Mouse (Mus musculus) hindbrain, embryonic 12.5 days (tissue): ENCODE measurements at regions not wholly inside any gene's neighbourhood (a gene's known extent, or its start where the extent isn't known, plus 50 kb on each side); places are given as distances from the start of the nearest gene placed in this dataset.
A peak's percentile ranks its signal among the peaks of the same experiment; 100 is the strongest.

Source experiments
- ATAC-seq: fragments of 200-750 bp; cut with Nextera tagmentation; 2 replicates; pipeline ENCODE4 v1.8.0; 2017; ENCODE audit warnings: moderate TSS enrichment; ENCODE audit not compliant: low FRiP score
- H3K27ac ChIP-seq: fragments of 300-500 bp; sonication (generic); 2 replicates; pipeline ENCODE4 v1.5.1; 2016; ENCODE audit warnings: mild to moderate bottlenecking
- H3K27me3 ChIP-seq: fragments of 300-500 bp; sonication (generic); 2 replicates; pipeline ENCODE4 v1.6.1; 2016; ENCODE audit warnings: mild to moderate bottlenecking
- H3K36me3 ChIP-seq: fragments of 300-500 bp; sonication (generic); 2 replicates; pipeline ENCODE4 v1.6.1; 2016; ENCODE audit warnings: mild to moderate bottlenecking
- H3K4me1 ChIP-seq: fragments of 300-500 bp; sonication (generic); 2 replicates; pipeline ENCODE4 v1.6.1; 2016
- H3K4me2 ChIP-seq: fragments of 300-500 bp; sonication (generic); replicated peaks from 2 replicates; pipeline ENCODE4 v1.6.1; 2016; ENCODE audit warnings: mild to moderate bottlenecking
- H3K4me3 ChIP-seq: fragments of 300-500 bp; sonication (generic); 2 replicates; pipeline ENCODE4 v1.5.1; 2016; ENCODE audit warnings: mild to moderate bottlenecking
- H3K9ac ChIP-seq: fragments of 300-500 bp; sonication (generic); 2 replicates; pipeline ENCODE4 v1.6.1; 2016; ENCODE audit warnings: mild to moderate bottlenecking, moderate library complexity
- H3K9me3 ChIP-seq: fragments of 300-500 bp; sonication (generic); replicated peaks from 2 replicates; pipeline ENCODE4 v1.6.1; 2016; ENCODE audit warnings: mild to moderate bottlenecking
- WGBS: fragments of 180-500 bp; shearing (Covaris S2); methylation state at CpG from one replicate; pipeline ENCODE4 v1.1.7; 2016; 5-methylcytosine and 5-hydroxymethylcytosine counted together

DNA sequence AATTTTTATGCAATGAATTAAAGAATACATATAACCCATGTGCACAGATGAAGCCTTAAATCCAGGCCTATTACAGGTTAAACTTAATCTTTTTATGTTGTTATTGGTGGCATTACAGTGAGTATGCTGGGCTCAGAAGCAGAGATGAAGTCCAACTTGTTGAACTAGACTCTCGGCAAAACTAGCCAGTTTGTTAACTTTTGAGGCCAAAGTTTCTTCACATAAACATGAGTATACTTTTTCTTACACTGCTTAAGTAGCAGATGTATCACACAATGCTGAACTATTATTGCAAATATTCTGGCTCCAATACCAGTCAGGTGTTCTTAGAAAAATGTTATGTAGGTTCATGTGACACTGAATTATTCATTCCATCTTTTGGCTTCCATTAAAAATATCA, 592.4 kb upstream of the Cited2 start:
- H3K9ac ChIP-seq, result no peak overlapping the region
- no peak overlapping the region for H3K27ac ChIP-seq
- ATAC-seq, result no peak
- no peaks in the 10 kb centered on the region for H3K36me3 ChIP-seq
- 95% methylated on average over 1 of the region's 1 CpGs for WGBS
- H3K27me3 ChIP-seq, result no peaks in the 10 kb centered on the region
- no peak overlapping the region for H3K4me2 ChIP-seq
- no peak overlapping the region for H3K4me3 ChIP-seq
- no peaks in the 10 kb centered on the region for H3K9me3 ChIP-seq
- no peaks in the 10 kb centered on the region for H3K4me1 ChIP-seq

DNA sequence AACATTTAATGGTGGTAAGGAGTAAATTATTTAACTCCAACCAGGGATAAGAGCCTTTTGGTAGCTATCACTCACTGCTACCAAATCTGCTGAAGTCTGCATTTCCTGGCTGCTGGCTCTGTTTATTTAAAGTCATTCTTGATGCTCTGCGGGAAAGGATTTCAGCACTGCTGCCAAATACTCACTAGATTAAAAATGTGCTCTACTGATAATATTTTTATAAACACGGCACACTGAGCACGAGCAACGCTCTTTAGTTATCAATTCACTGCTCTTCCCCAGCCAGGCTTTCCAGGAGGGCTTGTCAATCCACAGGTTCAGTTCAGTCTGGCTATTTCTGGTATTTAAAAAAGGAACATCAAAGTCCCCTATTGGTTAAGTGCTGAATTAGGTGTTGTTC, 591.3 kb upstream of the Cited2 start:
- no peak overlapping the region for H3K9ac ChIP-seq
- H3K4me2 ChIP-seq, result no peak overlapping the region
- H3K27me3 ChIP-seq, result no peaks in the 10 kb centered on the region
- no peaks in the 10 kb centered on the region for H3K9me3 ChIP-seq
- ATAC-seq, result no peak
- no peaks in the 10 kb centered on the region for H3K4me1 ChIP-seq
- H3K36me3 ChIP-seq, result no peaks in the 10 kb centered on the region
- 54% methylated on average over 4 of the region's 4 CpGs for WGBS
- no peak overlapping the region for H3K27ac ChIP-seq
- no peak overlapping the region for H3K4me3 ChIP-seq

DNA sequence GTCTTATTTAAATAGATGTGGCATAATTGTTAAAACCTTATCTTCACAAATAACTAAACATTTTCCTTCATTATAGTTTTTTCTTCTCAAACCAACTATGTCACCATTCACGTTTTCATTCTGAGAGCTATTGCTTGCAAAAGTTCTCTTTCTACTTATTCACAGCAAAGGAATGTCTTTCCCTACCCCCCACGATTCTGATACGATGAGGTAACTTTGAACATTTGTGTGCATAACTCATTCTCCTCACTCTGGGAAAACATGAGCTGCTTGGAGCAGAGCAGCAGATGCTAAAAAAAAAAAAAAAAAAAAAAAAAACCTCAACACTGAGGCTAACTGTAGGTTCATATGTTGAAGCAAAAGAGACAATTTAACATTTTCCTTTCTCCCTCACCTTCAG, 547.6 kb upstream of the Cited2 start:
- peaks cover 6% of the 10 kb centered on the region; the same call in 1 of the 2 replicates for H3K4me1 ChIP-seq
- no peak overlapping the region for H3K27ac ChIP-seq
- H3K27me3 ChIP-seq, result no peaks in the 10 kb centered on the region
- no peaks in the 10 kb centered on the region for H3K9me3 ChIP-seq
- H3K4me2 ChIP-seq, result no peak overlapping the region
- WGBS, result 62% methylated on average over 3 of the region's 3 CpGs
- no peak overlapping the region for H3K9ac ChIP-seq
- H3K4me3 ChIP-seq, result no peak overlapping the region
- no peaks in the 10 kb centered on the region for H3K36me3 ChIP-seq
- ATAC-seq, result no peak

DNA sequence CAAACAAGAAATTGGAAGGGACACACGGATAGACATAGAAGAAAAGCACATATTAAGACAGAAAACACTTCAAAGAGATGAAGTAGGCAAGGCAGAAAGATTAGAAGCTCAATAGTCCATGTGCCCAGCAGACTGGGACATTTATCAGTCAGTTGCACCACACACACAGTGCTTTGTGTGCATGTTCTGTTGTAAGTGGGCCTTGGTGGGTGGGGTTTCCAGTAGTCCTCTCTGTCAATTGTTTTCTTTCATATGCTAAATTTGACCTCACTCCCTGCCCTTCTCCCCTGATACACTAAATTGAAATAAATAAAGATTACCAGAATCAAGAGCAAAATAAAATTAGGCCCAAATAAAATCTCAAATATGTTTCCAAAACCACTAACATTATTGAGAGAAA, 546.0 kb upstream of the Cited2 start:
- H3K4me3 ChIP-seq, result no peak overlapping the region
- no peak overlapping the region for H3K27ac ChIP-seq
- H3K4me1 ChIP-seq, result peaks cover 6% of the 10 kb centered on the region; the same call in 1 of the 2 replicates
- ATAC-seq, result no peak
- H3K4me2 ChIP-seq, result no peak overlapping the region
- no peaks in the 10 kb centered on the region for H3K9me3 ChIP-seq
- no peaks in the 10 kb centered on the region for H3K36me3 ChIP-seq
- H3K9ac ChIP-seq, result no peak overlapping the region
- 56% methylated on average over 1 of the region's 1 CpGs for WGBS
- no peaks in the 10 kb centered on the region for H3K27me3 ChIP-seq

DNA sequence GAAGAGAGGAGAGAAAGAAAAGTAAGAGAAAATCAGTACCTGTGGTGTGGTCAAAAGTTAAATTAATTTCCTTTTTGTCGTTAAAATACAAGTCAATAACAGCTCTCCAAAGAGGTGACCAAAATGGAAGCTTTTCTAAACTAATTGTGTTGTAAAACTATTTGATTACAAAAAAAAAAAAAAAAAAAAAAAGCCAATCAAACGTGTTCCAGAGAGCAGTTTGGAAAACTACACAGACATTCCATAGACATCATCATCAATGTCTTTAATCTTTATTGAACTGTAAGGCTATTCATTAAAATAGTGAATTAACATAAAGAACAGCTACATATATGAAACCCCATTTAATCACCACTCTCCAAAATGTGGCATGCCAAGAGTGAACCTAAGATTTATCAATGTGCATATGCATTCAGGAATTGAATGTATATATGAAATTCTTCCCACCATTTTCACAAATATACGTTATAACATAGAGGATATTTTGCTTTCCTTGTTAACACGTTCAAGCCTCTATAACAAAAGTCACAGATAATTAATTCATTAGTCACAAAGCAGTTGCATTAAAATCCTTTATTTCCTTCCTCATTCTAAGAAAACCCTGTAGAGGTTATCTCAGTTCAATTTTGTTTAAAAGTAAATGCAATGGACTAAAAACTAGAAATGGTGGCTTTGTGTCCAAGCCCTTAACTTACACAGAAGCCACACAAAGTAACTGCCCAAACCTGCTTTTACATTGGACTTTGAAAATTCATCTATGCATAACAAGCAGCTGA, 545.3 kb upstream of the Cited2 start:
- ATAC-seq, result no peak
- Histone ChIP-seq H3K4me3 (no peak overlapping the region), H3K9me3 (no peaks in the 10 kb centered on the region), H3K27ac (no peak overlapping the region), H3K27me3 (no peaks in the 10 kb centered on the region), H3K36me3 (no peaks in the 10 kb centered on the region), H3K4me2 (no peak overlapping the region), H3K4me1 (peaks cover 6% of the 10 kb centered on the region; the same call in 1 of the 2 replicates), H3K9ac (no peak overlapping the region)
- 62% methylated on average over 4 of the region's 4 CpGs for WGBS

DNA sequence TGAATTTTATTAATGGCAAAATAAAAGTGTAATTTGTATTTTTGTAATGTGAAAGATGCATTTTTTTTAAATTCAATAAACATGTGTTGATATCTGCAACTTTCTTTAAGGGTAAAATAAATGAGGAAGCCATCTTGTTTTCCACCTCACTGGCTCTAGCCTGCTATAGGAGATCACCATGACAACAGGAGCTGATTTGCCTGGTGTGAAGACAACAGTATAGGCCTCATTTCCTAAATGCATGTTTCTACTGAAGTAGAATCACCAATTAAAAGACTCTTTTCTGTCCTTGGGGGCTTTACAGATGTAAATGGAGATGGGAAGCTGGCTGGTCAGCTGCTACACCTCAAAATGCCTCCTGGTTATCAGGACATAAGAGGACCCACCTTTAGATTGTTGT, 544.4 kb upstream of the Cited2 start:
- Histone ChIP-seq H3K27me3 (no peaks in the 10 kb centered on the region), H3K9ac (no peak overlapping the region), H3K9me3 (no peaks in the 10 kb centered on the region), H3K4me3 (no peak overlapping the region), H3K4me2 (no peak overlapping the region), H3K27ac (no peak overlapping the region), H3K4me1 (peaks cover 6% of the 10 kb centered on the region; the same call in 1 of the 2 replicates), H3K36me3 (no peaks in the 10 kb centered on the region)
- ATAC-seq, result peak; percentile 91

DNA sequence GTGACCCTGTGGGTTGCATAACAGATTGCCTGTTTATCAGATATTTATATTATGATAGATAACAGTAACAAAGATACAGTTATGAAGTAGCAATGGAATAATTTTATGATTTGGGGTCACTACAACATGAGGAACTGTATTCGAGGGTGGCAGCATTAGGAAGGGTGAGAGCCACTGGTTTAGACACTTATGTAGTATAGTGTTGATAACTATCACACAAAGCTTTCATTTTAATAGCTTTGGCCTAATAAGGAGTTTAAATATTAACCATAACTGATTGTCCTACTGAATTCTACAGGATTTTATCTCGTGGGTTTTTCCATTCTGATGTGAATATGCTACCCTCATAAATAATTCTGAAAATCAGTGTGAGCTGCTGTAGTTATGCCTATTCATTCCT, 538.6 kb upstream of the Cited2 start:
- no peak overlapping the region for H3K9ac ChIP-seq
- H3K36me3 ChIP-seq, result no peaks in the 10 kb centered on the region
- H3K4me3 ChIP-seq, result no peak overlapping the region
- ATAC-seq, result no peak
- H3K27me3 ChIP-seq, result no peaks in the 10 kb centered on the region
- H3K27ac ChIP-seq, result no peak overlapping the region
- H3K4me2 ChIP-seq, result no peak overlapping the region
- no peaks in the 10 kb centered on the region for H3K9me3 ChIP-seq
- 82% methylated on average over 2 of the region's 2 CpGs for WGBS
- no peaks in the 10 kb centered on the region for H3K4me1 ChIP-seq

DNA sequence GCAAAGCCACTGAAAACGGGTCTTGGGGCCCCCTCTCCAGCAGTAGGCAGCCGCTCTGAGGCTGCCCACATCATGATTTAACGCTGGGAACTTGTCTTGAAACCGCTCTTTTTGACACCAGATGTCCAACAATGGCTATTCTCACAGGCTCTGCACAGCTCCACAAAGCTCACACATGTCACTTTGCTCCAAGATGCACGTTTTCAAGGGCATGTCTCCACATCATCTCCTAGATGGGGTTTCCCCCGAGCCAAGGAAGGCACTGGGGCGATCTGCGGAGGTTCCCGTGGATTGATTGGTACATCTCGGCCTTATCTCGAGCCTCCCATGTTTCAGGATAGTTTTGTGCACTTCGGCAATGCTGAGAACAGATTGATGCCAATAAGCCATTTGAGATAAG, 526.8 kb upstream of the Cited2 start:
- Histone ChIP-seq H3K9me3 (no peaks in the 10 kb centered on the region), H3K4me2 (no peak overlapping the region), H3K36me3 (no peaks in the 10 kb centered on the region), H3K4me3 (no peak overlapping the region), H3K4me1 (0 out of 2 replicates have a peak, but pooled peaks cover 6% of the 10 kb centered on the region), H3K27me3 (no peaks in the 10 kb centered on the region), H3K27ac (no peak overlapping the region), H3K9ac (no peak overlapping the region)
- WGBS, result 53% methylated on average over 12 of the region's 12 CpGs
- peak; percentile 61; the same call in 1 of the 2 replicates for ATAC-seq

DNA sequence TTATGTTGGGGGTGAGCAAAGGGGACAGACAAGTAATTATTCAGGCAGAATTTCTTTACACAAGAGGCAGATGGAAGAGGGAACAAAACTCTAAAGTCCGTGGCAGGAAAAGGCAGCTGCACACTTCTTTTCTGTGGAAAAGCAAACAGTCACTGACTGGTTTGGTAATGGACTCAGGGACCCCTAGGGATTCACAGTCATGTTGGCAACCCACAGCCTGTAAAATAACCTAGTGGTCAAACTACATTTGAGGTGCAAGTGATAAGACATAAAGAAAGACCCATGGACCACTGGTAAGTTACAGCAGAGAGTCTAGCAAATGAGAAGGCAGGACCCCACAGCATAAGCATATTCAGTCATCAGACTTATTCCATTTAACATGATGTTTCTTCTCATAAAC, 526.4 kb upstream of the Cited2 start:
- no peak overlapping the region for H3K4me2 ChIP-seq
- ATAC-seq, result peak; percentile 60
- H3K36me3 ChIP-seq, result no peaks in the 10 kb centered on the region
- no peaks in the 10 kb centered on the region for H3K9me3 ChIP-seq
- 22% methylated on average over 1 of the region's 1 CpGs for WGBS
- no peak overlapping the region for H3K4me3 ChIP-seq
- H3K27ac ChIP-seq, result no peak overlapping the region
- H3K27me3 ChIP-seq, result no peaks in the 10 kb centered on the region
- H3K9ac ChIP-seq, result no peak overlapping the region
- 0 out of 2 replicates have a peak, but pooled peaks cover 6% of the 10 kb centered on the region for H3K4me1 ChIP-seq

DNA sequence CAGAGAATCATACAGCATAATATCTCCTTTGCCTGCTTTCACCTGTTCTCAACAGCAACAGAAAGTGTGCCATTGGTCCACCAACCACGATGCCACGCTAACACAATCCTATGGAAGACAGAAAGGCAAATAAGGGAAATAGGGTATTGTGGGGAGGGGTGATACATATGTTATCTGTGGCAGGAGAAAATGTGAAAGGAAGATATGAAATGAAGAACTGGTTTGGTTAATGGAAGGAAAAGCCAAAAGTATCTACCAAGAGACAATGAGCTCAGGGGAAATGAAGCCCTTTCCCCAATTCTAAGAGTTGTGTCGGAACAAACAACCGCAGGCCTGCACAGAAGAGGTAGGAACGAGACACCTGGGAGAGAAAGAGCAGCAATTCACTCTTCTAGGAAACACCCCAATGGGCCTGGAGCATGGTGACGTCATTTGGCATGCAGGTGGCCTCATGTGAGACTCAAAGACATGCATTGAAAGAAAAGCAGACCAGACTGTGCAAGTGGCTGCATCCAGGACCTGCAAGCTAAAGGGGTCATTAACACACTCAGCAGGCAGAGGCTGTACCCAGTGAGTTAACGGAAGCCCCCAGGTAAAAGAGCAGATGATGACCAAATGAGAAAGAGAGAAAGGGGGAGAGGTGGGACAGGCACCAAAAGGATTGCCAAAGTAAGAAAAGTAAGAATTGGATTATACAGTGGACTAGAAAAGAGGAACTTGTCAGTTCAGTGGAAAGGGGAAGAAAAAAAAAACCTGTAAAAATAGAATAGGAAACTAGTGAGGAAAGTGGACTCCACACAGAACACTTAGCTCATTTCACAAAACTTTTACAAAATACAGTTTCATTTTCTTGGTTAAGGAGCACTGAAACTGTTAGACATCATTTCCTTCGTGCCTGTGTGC, 522.2 kb upstream of the Cited2 start:
- no peaks in the 10 kb centered on the region for H3K9me3 ChIP-seq
- peaks cover 6% of the 10 kb centered on the region; the same call in 1 of the 2 replicates for H3K4me1 ChIP-seq
- H3K27ac ChIP-seq, result no peak overlapping the region
- no peak for ATAC-seq
- no peak overlapping the region for H3K4me2 ChIP-seq
- H3K9ac ChIP-seq, result no peak overlapping the region
- no peak overlapping the region for H3K4me3 ChIP-seq
- H3K36me3 ChIP-seq, result no peaks in the 10 kb centered on the region
- WGBS, result 77% methylated on average over 8 of the region's 8 CpGs
- no peaks in the 10 kb centered on the region for H3K27me3 ChIP-seq

DNA sequence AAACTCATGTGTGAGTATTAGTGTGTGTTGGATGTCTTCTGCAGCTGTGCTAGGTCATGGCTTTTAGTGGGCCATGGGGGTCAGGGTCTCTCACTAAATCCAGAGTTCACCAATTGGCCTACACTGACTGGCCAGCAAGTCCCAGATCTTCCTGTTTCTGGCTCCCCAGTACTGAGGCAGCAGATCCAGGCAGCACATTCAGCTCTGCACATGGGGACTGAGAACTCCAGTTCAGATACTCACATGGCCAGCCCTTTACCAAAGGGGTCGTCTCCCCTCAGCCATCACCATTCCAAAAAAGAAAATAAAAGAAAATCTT, 521.6 kb upstream of the Cited2 start:
- Histone ChIP-seq H3K4me3 (no peak overlapping the region), H3K9me3 (no peaks in the 10 kb centered on the region), H3K27me3 (no peaks in the 10 kb centered on the region), H3K4me1 (peaks cover 1% of the 10 kb centered on the region; the same call in 1 of the 2 replicates), H3K9ac (no peak overlapping the region), H3K27ac (no peak overlapping the region), H3K36me3 (no peaks in the 10 kb centered on the region), H3K4me2 (no peak overlapping the region)
- 79% methylated on average over 1 of the region's 1 CpGs for WGBS
- no peak for ATAC-seq

DNA sequence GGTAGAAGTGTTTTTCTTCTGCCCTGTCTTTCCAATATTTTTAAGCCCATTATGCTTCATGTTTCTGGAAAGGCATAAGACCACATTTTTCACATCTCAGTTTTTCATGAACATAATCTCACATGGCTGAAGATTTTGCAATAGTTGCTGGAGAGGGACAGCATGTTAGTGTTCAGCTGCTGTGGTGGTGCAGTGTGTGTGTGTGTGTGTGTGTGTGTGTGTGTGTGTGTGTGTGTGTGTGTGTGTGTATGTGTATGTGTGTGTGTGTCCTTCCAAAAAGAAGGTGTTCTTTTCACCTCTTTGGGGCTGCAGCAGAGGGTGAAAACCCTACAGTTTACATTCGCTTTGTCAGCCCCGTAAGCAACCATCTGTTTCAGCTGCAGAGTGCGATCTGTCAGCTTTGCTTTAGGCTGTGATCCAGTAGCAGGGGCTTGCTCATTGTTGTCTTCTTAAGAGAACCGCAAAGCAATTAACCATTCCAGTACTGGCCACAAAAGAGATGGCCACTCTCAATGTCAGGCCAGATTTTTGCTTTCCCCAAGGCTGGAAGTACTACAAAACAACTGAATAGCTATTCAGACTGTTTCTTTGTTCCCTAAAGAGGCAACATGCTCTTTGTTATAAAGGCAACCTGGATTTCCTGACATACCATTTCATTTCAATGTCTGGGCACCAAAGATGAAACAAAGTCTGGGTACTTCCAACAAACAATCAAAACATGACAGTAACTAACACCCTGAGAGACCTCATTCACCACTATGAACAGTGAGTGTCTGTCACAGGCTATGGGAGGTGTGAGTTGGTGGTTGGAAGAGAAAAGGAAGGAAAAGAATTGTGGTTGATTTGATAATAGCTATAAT, 520.2 kb upstream of the Cited2 start:
- ATAC-seq, result peak; percentile 89
- Histone ChIP-seq H3K4me1 (no peaks in the 10 kb centered on the region; the same call in 1 of the 2 replicates), H3K27me3 (no peaks in the 10 kb centered on the region), H3K4me2 (no peak overlapping the region), H3K9me3 (no peaks in the 10 kb centered on the region), H3K4me3 (no peak overlapping the region), H3K36me3 (no peaks in the 10 kb centered on the region), H3K9ac (no peak overlapping the region), H3K27ac (peak overlapping the region; percentile 57)
- 19% methylated on average over 4 of the region's 4 CpGs for WGBS
